ENCODE assay signal across 17 mouse cellular contexts in the genomic region with DNA sequence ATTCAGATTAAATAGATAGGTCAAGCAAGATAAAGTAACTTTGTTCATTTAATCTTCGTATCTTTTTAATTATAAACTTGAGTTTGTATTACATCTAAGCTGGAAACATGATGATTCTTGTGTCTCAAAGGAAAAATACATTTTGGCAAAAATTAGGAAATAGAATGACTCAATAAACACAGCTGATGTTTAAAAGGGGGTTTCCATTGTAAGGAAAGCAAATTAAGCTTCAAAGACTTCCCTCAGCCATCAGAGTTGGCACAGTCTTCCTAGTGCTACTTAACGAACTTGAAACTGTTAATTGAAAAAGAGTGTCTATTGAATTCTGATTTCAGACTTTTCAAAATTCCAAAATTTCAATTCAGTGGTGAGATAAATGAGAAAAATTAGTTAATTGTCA.
"Had no signal": no experiment of that assay in that cellular context is flagged by ENCODE, and none has a peak within 500 bp of the region (broad histone marks: within the 10 kb centered on the region; RNA-seq: fewer than 3 reads in every experiment).

No protein-coding gene starts in this region.

- H3K4me2 ChIP-seq: neural tube, embryonic 12.5 days; neural tube, embryonic 13.5 days; neural tube, embryonic 15.5 days; stomach, embryonic 15.5 days had no signal

- H3K36me3 ChIP-seq: stomach, embryonic 15.5 days had no signal

- H3K4me1 ChIP-seq: neural tube, embryonic 12.5 days; neural tube, embryonic 13.5 days; neural tube, embryonic 15.5 days; stomach, embryonic 15.5 days had no signal

- H3K27ac ChIP-seq: neural tube, embryonic 12.5 days; neural tube, embryonic 13.5 days; neural tube, embryonic 15.5 days; stomach, embryonic 15.5 days; stomach, postnatal 0 days had no signal

- DNase-seq: retina, postnatal 1 day; right cerebral cortex, adult 18-20 months; right cerebral cortex, postnatal 14 days; right cerebral cortex, postnatal 25 days; right cerebral cortex, postnatal 4 days; spleen, adult 18-20 months; thymus, adult 18-20 months; thymus, adult 2 months; thymus, postnatal 14 days; thymus, postnatal 25 days; thymus, postnatal 36 days; thymus, postnatal 4 days had no signal

- H3K9ac ChIP-seq: neural tube, embryonic 12.5 days; neural tube, embryonic 13.5 days; neural tube, embryonic 15.5 days; stomach, embryonic 15.5 days had no signal

- H3K27me3 ChIP-seq: neural tube, embryonic 12.5 days; neural tube, embryonic 13.5 days; neural tube, embryonic 15.5 days; stomach, embryonic 15.5 days had no signal

- H3K4me3 ChIP-seq: neural tube, embryonic 12.5 days; neural tube, embryonic 13.5 days; neural tube, embryonic 15.5 days; stomach, embryonic 15.5 days had no signal

- H3K9me3 ChIP-seq: neural tube, embryonic 12.5 days; neural tube, embryonic 13.5 days; neural tube, embryonic 15.5 days; stomach, embryonic 15.5 days had no signal
